Mouse (Mus musculus) c-Kit-negative CD71-positive TER-119-positive erythroid progenitor cells, embryonic 14.5 days (primary cell): ENCODE measurements at regions not wholly inside any gene's neighbourhood (a gene's known extent, or its start where the extent isn't known, plus 50 kb on each side); places are given as distances from the start of the nearest gene placed in this dataset.
"Not testable (repeated sequence)": the region's sequence is repeated elsewhere in the genome, so short reads cannot be mapped to it uniquely, and the experiment has no call there.

Experiments
- DNase-seq: peaks from one replicate; pipeline ENCODE4 v3.0.0-alpha.2; 2013; ENCODE audit warnings: low read depth, low spot score

DNA sequence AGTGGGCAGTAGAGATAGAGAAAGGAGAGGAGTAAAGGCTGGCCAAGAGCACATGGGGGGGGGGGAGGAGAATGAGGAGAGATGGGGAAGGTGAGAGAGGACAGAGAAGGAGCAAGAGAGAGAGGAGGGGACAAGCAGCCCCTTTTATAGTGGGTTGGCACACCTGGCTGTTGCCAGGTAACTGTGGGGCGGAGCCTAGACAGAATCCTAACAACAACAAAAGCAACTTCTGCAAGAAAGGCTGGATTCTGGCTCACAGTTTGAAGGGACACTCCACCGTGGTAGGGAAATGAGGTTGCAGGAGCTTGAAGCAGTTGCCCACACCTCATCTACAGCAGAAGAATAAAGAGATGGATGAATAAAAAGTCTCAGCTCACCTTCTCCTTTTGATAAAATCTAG is 115.1 kb upstream of the Rhobtb1 start:
- DNase-seq = no peak

DNA sequence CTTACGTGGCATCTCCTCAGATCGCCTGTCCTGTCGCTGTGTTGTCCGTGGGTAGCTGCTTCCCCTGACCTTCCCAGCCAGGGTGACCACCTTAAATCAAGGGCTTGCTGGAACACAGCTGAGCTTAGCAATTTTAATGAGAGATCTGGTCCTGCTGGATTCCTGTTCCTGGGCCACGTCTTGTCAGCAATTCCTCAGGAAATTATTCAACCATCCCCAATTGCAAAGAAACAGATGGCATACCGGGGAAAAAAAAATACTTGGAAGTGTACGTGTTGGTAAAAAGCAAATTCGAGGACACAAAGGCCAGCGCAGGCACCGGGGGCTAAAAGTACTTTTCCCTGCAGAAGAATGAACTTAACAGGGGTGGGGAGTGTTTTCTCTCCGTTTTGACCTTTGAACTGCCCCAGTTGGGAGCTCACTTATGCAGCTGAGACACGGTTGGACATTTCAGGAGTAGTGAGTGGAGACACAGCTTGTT is 107.0 kb upstream of the Rhobtb1 start:
- no peak for DNase-seq

DNA sequence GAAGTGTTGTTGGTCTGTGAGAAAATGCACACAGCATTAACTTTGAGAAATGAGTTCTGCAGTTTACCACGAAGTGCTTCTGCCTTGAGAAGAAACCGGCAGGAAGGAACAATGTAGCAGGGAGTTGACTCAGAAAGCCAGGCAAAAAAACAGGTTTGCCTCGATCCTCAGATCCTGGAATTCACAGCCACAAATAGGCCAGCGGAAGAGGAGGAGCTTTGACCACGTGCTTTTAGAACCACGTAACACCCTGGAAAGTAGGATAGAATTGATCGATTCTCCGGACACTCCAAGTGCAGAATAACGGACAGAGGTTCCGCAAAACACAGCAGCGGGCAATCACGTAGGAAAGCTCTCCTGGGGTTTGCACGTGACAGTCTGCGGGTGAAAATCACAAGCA is 106.0 kb upstream of the Rhobtb1 start:
- no peak for DNase-seq

DNA sequence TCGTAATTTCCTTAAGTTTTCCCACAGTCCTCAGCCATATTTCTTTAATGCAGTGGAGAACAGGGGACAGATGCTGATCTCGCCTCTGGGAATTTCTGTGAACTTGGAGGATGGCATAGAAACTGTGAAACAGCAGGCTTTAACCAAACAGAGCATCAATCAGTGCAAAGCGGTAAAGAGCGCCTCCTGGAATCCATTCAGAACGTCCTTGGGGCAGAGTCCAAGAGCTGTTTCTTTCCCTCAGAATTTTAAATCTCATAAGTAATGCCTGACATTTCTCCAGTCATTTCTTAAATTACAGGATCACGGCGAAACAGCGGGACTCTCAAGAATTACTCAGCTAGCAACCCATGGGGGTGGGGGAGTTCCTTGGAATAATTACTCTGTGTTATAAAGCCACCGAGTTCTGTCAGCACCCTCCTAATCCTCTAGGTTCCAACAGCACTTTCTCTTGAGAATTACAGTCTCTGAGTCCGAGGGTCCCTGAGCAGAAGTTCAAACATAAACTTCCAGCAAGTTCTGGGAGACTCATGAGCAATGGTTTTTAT is 105.2 kb upstream of the Rhobtb1 start:
- no peak for DNase-seq

DNA sequence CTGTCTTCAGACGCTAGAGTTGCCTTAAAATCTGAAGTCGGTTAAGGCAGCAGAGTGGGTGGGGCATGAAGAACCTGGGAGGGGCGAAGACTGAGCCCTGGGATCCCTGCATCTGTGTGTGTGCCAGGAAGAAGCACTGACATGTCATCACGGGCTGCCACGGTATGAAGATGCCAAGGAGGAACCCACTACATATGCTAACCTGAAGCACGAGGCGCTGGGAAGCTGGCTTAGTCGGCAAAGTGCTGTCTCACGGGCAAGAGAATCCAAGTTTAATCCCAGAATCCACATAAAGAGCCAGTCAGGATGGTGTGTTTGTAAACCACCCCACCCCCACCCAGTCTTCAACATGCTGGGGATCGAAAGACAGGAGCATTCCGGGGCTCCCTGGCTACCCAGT is 73.2 kb upstream of the Rhobtb1 start:
- DNase-seq = no peak

DNA sequence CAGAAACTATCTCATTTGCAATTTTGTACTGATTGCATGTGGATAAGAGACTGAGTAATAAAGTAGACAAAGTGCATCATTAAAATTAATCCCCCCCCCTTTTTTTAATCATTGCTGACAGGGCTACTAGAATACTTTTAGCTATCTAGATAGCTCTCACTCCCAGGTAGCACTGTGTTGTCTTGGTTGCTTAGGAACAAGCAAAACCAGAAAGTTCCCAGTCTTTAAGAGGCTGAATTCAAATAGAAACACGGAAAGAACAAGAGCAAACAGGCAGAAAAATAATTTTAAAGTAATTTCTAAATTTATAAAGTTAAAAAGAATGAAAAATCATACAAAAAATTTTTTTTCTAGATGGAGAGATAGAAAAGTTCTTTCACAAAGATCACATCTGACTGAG is 65.0 kb upstream of the Rhobtb1 start:
- no peak for DNase-seq

DNA sequence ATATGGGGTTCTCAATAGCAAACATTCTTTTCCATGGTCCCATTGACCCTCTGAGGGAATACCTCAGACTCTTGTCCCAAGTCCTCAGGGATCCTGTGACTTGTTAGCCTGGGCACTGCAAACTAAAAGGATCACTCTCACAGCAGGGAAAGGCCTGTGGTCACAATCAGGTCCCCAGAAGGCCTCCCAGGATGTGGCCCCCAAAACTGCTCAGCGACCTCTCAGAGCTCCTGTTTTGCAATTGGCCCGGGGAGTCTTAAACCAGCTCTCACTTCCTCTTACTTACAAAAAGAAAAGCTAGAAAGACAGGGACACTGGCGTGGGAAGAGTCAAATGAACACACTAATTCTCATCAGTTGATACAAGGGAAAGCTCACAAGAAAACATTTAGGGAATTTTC is 59.4 kb upstream of the Rhobtb1 start:
- no peak for DNase-seq

DNA sequence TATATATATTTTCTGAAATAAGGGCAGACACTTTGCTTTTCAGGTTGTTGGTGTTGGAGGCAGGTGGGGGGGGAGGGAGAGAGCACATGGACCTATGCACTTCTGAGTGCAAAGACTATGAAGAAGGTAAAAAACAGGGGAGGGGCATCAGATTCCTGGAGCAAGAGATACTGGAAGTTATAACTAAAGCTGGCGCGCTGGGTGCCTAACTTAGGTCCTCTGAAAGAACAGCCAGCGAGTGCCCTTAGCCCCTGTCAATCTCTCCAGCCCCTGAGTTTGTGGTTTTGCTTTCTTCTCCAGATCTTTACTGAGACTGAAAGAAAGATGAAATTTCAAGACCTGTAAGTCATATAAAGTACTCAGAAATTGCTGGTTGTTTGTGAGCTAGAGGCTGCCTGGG is 51.2 kb upstream of the Rhobtb1 start:
- DNase-seq = no peak

DNA sequence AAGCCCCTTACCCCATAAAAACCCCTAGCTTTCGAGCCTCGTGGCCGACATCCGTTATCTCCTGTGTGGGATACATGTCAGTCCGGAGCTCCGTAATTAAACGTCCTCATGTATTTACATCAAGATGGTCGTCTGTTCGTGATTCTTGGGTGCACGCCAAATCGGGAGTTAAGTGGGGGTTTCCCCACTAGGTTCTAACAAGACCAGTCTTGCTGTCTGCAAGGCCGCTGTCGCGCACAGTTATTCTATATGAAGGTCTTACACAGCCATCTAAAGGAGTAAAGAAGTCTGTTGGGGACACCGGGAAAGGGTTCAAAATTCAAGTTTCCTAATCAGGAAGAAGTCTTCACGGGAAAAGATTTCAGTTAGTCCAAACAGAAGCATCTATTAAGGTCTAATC is 50.5 kb upstream of the Rhobtb1 start:
- DNase-seq = not testable (repeated sequence)
